Mouse (Mus musculus): Measurements from ENCODE around the gene Pygo2. TPM values are rescaled to one million over a fixed set of nuclear protein-coding genes. Genes with fewer than 3 reads are reported as not detected.

Pygo2 gene
- total RNA-seq, 2 experiments from 2014 or later: 49.5 to 57.6 TPM

DNA sequence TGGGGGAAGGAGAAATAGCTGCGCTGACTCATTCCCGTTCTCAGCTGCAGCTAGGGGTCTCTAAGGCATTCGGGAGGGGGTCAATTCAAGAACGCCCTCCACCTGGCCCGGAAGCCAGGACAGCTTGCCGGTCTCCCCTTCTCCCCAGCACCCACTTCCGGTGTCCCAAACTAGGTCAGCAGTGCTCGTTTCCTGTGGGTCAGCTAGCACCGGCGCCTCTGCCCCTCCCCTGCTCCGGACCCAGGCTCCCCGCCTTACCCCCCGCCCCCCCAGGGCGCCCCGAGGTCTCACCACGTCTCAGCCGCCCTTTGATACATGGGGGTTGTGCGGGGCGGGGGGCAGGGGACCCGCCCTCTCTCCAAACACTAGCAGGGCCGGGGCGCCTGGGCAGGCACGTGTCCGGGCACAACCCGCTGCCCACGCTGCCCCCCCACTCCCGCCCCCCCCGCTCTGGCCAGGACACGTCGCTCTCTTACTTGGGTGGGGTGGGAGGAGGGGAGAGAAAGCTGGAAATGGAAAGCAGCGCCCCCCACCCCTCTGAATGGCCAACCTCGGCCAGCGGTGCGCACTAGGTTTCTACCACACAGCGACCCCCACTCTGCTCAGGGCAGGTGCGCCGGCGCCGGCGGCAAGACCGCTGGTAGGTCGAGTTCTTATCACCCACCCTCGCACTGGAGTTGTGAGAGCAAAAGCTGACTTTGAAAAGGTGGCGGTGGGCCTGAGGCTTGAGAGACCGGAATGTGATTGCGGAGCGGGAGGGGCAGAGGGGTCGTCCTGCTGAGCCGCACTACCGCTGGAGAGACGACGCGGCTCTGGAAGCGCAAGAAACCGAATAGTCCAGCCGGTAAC, 38.1 kb upstream of the Pygo2 start:
- no peak for DNase-seq (ENCODE audit: low spot score in 2 of 2)

DNA sequence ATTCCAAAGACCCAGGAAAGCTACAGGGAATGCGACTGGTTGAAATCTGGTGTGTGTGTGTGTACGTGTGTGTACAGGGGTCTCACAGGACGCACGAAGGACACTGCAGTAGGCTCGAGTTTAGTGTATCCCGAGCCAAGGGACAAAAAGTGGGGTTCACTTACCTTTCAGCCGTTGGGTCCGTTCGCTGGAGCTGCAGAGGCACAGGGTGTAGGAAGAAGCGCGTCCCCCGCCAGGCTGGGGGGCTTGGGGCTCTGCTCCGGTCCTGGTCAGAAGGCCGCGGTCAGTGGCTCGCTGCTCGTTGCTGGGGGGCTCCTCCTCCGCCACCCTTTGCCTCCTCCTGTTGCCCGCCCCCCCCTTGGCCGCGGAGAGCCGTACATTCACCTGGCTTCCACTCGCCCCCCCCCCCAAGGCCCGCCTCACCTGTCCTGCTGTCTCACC, 37.1 kb upstream of the Pygo2 start:
- no peak for DNase-seq (ENCODE audit: low spot score in 2 of 2)

DNA sequence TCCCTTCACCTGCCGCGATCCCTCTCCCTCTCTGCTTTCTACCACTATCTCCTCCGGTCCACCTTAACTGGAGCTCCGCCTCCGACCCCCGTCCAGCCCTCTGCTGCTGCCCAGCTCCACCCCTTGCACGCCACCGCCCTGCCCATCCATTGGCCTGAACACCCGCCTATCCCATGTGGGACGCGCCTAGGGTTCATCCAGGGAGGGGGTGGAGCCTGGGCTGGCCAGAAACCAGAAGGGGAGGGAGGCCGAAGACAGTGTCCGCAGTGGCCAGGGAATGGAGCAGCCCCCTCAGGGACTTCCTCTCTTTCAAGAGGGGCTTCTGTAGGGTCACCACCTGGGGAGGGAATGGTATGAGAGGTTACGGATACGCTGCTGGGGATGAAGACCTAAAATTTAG, 36.4 kb upstream of the Pygo2 start:
- peak; percentile 94 to 97 for DNase-seq (ENCODE audit: low spot score in 2 of 2)

DNA sequence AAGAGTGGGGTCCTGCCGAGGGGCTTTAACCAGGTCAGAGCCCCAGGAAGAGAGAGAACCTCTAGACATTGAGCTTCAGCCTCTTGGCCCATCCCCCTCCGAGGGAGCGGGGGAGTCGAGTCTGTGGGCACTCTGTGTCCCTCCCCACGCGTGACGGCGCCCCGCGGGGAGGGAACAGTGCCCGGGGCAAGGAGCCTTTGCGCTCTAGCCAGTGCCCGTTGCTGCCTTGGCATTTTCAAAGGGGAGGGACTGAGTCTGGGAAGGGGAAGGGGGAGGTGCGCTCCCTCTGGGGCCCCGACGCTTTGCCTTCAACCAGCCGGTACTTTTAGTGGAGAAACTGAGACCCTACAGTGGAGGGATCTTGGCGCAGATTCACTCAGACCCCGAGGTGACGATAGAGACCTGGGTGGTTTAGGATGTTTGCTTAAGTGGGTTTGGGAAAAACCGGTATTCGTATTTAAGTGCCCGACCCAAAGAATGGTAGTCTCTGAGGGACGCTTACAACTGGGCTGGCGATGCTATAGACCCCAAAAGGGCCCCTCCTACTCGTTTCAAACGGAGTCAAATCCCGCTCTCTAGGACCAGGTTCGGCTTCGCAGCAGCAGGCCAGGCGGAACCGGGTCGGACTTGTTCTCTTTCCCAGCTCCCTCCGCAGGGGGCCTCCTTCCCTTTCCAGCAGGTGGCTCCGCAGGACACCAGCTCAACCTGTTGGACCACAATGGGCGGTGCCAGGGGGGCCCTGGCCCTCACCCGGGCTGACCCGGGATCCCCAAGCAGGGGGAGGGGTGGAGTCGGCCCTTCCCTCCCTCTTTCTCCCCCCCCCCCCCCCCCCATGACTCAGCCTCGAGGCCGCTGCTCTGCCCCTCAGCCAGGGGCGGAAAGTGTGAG, 35.8 kb upstream of the Pygo2 start, which contains the start of gene Zbtb7b:
TSS of gene Zbtb7b (minus strand) at position 771 of the 888 bp plus-strand sequence.
- DNase-seq (ENCODE audit: low spot score in 2 of 2): peak; percentile 67 to 69

DNA sequence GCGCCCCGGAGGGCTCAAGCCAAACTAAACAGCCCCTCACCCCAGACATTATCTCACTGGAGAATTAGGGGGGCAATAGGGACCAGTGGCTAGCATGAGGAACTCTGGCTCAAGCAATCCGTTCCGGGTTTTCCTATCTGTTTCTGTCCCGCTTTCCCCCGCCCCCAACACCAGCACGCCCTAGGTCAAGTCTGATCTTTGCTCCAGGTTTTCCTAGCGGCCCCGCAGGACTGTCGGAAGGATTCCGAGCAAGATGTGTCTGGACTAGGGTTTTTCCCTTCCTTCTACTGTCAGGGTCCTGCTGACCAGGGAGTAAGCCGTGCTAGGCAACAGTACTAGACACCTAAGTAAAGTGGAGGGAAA, 35.1 kb upstream of the Pygo2 start:
- peak in 1 of 2 experiments; percentile 64 for DNase-seq (ENCODE audit: low spot score in 2 of 2)

DNA sequence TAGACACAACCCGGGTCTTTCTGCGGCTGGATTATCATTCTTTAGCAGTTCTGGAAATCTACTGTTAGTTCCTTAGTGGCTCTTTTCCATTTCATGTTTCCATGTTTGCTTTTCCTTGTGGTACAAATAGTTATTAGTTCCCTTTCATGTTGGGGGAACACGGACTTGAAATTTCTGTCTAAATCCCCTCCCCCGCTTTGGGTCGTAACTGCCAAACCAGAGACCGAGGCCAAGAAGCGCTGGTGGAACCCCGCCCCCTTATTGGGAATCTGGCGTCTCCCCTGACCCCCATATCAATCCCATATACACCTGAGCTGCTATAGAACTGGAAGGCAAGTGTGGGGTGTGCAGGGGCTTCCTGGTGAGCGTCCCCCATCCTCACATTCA, 34.6 kb upstream of the Pygo2 start:
- no peak for DNase-seq (ENCODE audit: low spot score in 2 of 2)

DNA sequence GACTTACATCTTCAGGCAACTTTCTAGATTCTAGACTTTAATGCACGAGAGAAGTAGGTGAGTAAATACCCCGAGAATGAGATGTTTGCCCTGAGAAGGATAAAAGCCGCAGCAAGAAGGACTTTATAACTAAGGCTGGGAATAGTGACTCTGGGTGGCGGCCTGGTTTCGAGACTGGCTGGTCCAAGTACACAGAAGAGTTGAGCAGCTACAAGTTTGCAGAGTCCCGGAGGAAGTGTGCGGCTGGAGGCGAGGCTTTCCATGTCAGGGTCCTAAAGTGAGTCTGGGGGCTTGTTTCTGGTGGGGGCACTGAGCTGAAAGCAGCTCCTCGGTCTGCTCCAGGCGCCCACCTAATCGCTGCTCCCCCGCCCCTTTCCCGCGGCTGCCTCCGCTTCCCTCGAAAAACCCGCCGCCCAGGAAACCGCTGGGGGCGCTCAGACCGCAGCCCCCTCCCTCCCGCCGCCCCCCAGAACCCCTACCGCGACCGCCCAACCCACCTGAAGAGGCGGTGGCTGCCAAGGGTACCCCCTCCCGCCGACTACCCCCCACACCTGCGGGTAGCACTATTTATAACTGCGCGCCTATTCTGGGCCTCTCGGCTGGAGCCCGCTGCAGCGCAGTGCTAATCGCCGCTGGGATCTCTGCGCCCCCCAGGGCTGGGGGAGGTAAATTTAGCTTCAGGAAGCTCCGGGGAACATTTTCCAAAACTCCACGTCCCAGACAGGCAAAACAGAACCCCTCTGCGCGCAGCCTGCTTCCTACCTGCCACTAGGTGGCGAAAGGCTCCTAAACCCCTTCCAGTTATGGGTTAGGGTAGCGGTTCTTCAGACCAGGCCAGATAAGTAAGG, 34.0 kb upstream of the Pygo2 start:
- DNase-seq (ENCODE audit: low spot score in 2 of 2): no peak

DNA sequence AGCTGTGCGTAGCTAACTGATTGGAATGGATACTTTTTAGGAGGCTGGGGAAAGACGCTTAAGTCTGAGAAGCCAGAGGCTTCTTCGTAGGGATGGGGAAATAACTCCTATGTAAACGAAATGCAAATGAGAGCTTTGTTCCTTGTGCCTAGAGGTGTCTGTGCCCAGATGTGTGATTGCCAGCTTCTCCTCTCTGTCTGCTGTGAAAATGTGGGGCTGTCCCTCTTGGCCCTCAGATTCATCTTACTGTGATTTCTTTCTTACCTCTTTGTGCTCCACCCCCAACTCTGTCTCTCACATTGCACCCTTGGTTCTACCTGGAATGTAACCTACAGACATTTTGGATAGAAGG, 33.4 kb upstream of the Pygo2 start:
- no peak for DNase-seq (ENCODE audit: low spot score in 2 of 2)

DNA sequence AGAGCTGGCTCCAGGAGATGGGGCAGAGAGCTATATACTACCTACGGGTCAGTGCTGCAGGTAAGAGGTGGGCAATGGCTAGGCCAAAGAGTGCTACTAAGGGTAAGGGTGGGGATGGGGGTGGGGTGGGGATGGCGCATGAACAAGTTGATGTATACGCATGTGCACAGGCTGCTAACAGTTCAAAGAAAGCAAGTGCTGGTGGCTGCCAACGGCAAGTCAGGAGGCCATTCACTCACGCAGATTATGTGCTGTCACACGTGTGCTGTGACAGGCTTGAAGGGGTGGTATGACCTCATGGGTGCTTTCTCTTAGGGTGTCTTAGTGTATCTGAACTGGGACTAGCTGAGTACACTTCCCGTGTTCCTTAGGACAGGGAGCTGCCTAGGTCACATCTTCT, 28.7 kb upstream of the Pygo2 start:
- DNase-seq (ENCODE audit: low spot score in 2 of 2): no peak

DNA sequence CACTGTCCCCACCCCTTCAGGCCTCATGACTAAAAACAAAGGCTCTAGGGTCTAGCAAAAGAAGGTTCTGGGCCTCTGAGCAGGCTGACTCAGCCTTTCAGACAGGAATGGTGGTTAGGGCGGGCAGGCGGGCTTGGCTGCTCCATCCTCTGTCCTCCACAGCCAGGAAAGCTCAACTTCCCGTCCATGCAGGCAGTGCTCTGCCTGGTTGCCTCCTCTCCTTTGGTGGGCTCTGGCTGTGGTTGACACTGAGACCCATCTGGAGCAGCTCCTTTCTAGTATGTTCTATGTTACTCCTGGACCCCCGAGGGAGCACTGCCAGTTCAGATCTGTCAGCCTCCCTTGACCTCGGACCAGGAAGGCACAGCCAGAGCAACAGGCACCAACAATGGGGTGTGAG, 27.3 kb upstream of the Pygo2 start, which contains the start of gene Lenep:
TSS of gene Lenep (minus strand) at position 101 of the 400 bp plus-strand sequence.
- DNase-seq (ENCODE audit: low spot score in 2 of 2): no peak

DNA sequence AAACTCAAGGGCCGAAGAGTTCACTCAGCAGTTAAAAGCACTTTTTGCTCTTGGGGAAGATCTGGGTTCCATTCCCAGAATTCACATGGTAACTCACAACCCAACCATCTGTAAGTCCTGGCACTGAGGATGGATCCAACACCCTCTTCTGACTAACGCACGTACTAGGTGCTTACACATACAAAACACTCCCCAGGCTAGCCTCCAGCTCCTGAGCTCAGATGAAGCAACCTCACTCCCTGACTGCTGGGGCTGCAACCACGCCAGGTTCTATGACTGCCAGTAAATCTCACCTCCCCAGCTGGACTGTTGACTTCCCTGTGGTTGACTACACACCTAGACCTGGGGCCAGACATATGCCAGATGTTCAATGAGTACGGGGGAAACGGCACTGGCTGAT, 23.1 kb upstream of the Pygo2 start:
- DNase-seq (ENCODE audit: low spot score in 2 of 2): no peak

DNA sequence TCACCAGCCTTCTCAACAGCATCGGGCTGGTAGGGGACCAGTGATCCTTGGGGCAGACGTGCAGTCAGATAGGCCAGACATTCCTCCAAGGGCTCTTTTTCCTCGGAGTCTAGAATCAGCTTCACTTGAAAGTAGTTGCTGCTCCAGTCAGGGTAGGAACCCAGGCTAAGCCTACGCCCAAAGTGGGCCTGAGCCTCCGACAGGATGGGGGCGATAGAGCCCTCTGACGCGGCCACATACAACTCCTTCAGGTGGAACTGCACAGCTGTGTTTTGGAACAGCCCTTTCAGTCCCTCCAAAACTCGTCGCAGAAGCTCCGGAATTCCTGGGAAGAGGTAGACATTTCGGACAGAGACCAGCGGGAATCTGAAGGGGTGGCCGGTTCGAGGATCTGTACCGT, 21.6 kb upstream of the Pygo2 start:
- DNase-seq (ENCODE audit: low spot score in 2 of 2): no peak

DNA sequence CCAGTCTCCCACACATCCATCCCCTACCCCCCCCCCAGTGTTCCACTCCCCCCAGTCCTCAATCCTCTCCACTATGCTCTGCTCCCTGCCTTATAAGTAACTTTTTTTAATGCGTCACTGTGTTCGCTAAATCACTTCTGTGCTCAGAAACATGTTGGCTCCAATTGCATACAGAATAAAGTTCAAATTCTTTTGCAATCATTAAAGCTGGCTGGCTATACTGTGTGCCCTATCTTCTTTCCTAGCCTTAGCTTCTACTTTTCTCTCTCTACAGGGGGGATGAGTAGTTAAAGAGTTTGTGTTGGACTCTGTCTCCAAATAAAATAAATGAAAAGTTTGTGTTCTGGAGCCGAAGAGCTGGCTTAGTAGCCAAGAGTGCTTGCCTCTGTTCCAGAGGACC, 20.3 kb upstream of the Pygo2 start:
- DNase-seq (ENCODE audit: low spot score in 2 of 2): no peak

DNA sequence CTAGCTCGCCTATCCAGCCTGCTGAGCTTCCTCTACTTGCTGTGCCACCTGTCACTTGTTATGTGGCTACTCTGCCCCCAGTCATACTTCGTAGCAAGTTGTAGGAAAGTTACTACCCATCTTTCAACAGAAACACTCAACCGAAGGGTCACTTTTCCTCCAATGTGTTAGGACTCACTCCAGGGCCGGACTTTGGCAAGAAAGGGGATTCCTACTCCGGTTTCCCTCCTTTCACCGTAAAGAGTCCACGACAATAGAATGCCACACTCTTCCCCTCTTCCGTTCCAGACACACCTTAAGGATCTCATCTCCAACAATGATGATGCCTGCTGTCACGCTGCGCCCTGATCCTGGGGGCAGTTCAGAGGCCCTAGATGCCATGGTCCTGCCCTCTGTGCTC, 19.1 kb upstream of the Pygo2 start:
- DNase-seq (ENCODE audit: low spot score in 2 of 2): no peak

DNA sequence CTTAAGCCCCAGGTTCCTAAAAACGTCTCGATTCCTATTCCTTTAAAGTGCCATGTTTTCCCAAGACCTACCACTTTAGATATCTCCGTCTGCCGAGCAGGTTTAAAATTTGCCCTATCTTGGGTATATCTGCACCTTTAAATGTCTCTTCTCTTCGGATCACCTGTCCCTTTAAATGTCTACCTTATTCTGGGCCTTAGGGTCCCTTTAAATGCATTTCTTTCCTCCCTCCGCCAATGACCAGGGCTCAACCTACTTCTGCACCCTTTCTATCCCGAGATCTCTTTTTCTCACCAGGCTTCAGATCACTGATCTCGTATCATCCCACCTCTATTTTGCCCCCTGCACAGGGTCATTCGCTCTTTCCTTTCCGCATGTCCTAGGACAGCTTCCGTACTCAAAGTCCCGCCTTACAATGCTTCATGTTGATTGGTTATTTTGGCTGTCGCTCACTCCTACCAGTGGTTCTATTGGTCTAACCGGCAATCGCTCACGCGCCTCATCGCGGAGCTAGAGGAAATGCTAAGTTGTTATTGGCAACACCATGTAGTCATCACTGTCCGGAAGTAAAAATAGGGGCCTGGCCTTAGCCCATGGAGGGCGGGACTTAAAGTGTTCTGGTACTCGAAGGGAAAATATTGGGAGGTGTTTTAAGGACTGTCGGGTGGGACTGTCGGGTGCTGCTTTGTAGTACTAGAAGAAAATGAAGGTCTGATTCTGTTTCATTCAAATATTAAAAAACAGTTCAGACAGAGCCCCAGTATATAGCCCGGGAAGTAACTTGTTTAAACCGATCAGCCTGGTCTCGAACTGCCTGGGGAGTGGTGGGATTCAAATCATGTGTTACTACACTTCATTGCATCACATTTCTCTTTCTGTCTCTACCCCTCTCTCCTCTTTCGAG, 18.3 kb upstream of the Pygo2 start, which contains the start of gene Flad1:
TSS of gene Flad1 (minus strand) at position 381 of the 904 bp plus-strand sequence.
- DNase-seq (ENCODE audit: low spot score in 2 of 2): peak; percentile 100

DNA sequence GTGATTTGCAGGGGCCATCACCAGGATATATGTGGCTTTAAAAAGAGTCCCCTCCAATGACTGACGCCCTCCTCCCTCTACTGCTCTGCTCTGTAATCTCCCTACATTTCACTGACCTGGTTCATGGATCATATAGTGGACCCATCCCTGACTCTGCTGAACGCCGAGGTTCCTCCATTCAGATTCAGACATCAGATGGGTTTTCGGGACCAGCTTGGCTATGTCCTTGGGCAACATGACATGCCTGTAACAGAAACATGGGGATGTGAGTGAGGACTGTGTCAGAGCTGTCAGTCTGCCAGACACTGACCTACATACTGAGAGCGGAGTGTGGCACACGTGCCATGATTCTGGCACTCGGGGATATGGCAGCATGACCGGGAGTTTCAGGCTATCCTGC, 13.9 kb upstream of the Pygo2 start:
- no peak for DNase-seq (ENCODE audit: low spot score in 2 of 2)

DNA sequence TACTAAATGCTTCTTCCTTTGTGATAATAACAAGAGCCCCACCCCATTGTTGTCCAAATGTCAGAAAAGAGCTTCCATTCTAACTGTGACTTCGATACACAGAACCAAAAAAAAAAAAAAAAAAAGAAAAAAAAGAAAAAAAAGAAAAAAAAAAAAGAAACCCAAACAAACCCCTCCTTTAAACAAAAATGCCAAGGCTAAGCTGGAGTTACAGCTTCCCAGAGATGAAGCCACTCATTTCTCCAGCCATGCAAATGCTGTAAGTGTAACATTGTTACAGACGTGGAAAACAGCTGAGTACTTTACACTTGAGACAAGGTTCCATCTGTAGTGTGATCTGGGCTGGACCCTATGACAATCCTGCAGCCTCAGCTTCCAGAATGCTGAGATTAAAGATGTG, 12.9 kb upstream of the Pygo2 start:
- DNase-seq (ENCODE audit: low spot score in 2 of 2): no peak

DNA sequence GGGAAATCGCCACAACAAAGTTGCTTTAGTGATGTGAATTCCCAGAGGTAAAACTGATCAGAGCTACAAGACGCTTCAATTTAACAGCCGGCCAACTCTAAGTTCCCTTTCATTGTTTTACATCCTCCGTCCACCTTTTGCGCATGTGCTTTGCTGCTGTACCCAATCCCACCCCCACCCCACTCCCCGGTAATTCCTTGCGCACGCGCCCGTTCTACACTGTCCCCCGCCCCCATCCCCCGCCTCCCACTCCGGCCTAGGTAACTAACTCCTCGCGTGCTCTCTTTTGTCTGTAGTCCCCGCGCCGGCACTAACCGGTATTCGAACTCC, 12.2 kb upstream of the Pygo2 start:
- no peak for DNase-seq (ENCODE audit: low spot score in 2 of 2)

DNA sequence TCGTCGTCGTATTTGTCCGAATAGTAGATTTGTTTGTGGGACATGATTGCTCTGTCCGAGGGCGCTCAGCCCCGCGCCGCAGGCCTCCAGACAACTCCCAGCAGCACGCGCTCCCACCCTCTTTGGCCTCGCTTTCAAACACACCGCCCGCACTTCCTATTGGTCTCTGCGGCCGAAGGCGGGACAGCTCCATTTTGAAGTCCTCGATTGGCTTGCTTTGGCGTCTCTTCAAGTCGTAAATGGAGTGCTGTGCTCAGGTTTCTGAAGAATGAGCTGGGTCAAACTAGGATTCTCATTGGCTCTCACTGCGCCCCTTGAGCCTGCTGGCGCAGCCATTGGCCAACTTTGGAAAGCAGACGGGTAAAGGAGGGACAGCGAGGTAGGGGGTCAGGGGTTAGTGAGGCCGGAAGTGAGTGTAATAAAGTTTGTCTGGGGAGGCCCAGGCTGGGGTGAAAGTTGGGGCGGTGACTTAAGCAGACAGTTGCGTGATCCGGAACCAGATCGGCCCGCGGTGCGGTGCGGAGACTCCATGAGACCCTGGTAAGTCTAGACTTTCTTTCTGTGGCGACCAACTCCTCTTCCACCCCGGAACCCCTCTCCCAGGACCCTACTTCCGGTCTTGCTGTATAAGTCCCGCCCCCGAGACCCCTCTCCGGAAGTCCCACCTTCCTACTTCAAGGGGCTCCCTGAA, 11.7 kb upstream of the Pygo2 start, which contains the start of the genes Cks1b and Shc1:
TSS of gene Cks1b (minus strand) at position 214 of the 691 bp plus-strand sequence.
TSS of gene Shc1 (plus strand) at position 274 of the 691 bp plus-strand sequence.
- peak; percentile 90 to 97 for DNase-seq (ENCODE audit: low spot score in 2 of 2)
